Mouse (Mus musculus): ENCODE measurements around the gene Tgfb1. TPM values are rescaled to one million over a fixed set of nuclear protein-coding genes. Genes with fewer than 3 reads are reported as not detected.

The Tgfb1 gene
- total and polyA plus RNA-seq, 2 experiments, result 1.8 to 6.8 TPM

- Histone ChIP-seq H3K4me1 (ENCODE audit: control insufficient read depth, insufficient read depth, low read length) (peaks cover 1% of the 10 kb centered on the region; the same call in 1 of the 2 replicates), H3K36me3 (ENCODE audit: control insufficient read depth, insufficient read depth, low read length) (peaks cover 7% of the 10 kb centered on the region), H3K79me2 (ENCODE audit: control insufficient read depth, insufficient read depth, low read length) (no peaks in the 10 kb centered on the region), H3K9ac (ENCODE audit: low read depth, low read length) (no peak overlapping the region), H3K27me3 (ENCODE audit: control insufficient read depth, insufficient read depth, low read length) (peaks cover 4% of the 10 kb centered on the region; the same call in 1 of the 2 replicates), H3K27ac (replicated peaks; ENCODE audit: insufficient read depth, low read depth, low read length) (no peak overlapping the region), H3K4me3 (ENCODE audit: insufficient read depth, low read depth, low read length) (no peak overlapping the region)
- 75% methylated on average over 2 of the region's 2 CpGs for WGBS
- TF ChIP-seq POLR2A (IDR thresholded peaks at IDR 0.05; ENCODE audit: extremely low read depth, insufficient read depth, low read length) (no peak), CTCF (IDR thresholded peaks at IDR 0.05; ENCODE audit: low read depth, low read length) (no peak)
- DNase-seq (ENCODE audit: extremely low read depth, low read depth, low spot score), result no peak
Measured at GRCm38 (mm10) chr7:25671686-25672085, 15.1 kb upstream of the Tgfb1 start.

- Histone ChIP-seq H3K79me2 (ENCODE audit: control insufficient read depth, insufficient read depth, low read length) (no peaks in the 10 kb centered on the region), H3K4me1 (ENCODE audit: control insufficient read depth, insufficient read depth, low read length) (peaks cover 1% of the 10 kb centered on the region; the same call in 1 of the 2 replicates), H3K27me3 (ENCODE audit: control insufficient read depth, insufficient read depth, low read length) (peaks cover 4% of the 10 kb centered on the region; the same call in 1 of the 2 replicates), H3K27ac (replicated peaks; ENCODE audit: insufficient read depth, low read depth, low read length) (no peak overlapping the region), H3K4me3 (ENCODE audit: insufficient read depth, low read depth, low read length) (no peak overlapping the region), H3K9ac (ENCODE audit: low read depth, low read length) (no peak overlapping the region), H3K36me3 (ENCODE audit: control insufficient read depth, insufficient read depth, low read length) (peaks cover 2% of the 10 kb centered on the region; the same call in 1 of the 2 replicates)
- 56% methylated on average over 4 of the region's 4 CpGs for WGBS
- no peak for DNase-seq (ENCODE audit: extremely low read depth, low read depth, low spot score)
- TF ChIP-seq CTCF (IDR thresholded peaks at IDR 0.05; ENCODE audit: low read depth, low read length) (peak; percentile 37; the same call in 1 of the 2 replicates), POLR2A (IDR thresholded peaks at IDR 0.05; ENCODE audit: extremely low read depth, insufficient read depth, low read length) (no peak)
Measured at GRCm38 (mm10) chr7:25672442-25672841, 14.4 kb upstream of the Tgfb1 start.

- no peak overlapping the region for H3K9ac ChIP-seq (ENCODE audit: low read depth, low read length)
- H3K36me3 ChIP-seq (ENCODE audit: control insufficient read depth, insufficient read depth, low read length), result no peaks in the 10 kb centered on the region
- 27% methylated on average over 9 of the region's 9 CpGs for WGBS
- peaks cover 4% of the 10 kb centered on the region; the same call in 1 of the 2 replicates for H3K27me3 ChIP-seq (ENCODE audit: control insufficient read depth, insufficient read depth, low read length)
- peaks cover 1% of the 10 kb centered on the region; the same call in 1 of the 2 replicates for H3K4me1 ChIP-seq (ENCODE audit: control insufficient read depth, insufficient read depth, low read length)
- H3K27ac ChIP-seq (replicated peaks; ENCODE audit: insufficient read depth, low read depth, low read length), result no peak overlapping the region
- H3K79me2 ChIP-seq (ENCODE audit: control insufficient read depth, insufficient read depth, low read length), result no peaks in the 10 kb centered on the region
- no peak for TF ChIP-seq CTCF (IDR thresholded peaks at IDR 0.05; ENCODE audit: low read depth, low read length)
- no peak for TF ChIP-seq POLR2A (IDR thresholded peaks at IDR 0.05; ENCODE audit: extremely low read depth, insufficient read depth, low read length)
- DNase-seq (ENCODE audit: extremely low read depth, low read depth, low spot score), result no peak
- H3K4me3 ChIP-seq (ENCODE audit: insufficient read depth, low read depth, low read length), result no peak overlapping the region
Measured at GRCm38 (mm10) chr7:25674297-25674696, 12.5 kb upstream of the Tgfb1 start.

GRCm38 (mm10) chr7:25674719-25675300, 12.0 kb upstream of the Tgfb1 start, which contains the start of gene Tmem91:
Gene Tmem91, minus strand, starts transcription at chr7:25675166.
- DNase-seq (ENCODE audit: extremely low read depth, low read depth, low spot score), result no peak
- Histone ChIP-seq H3K79me2 (ENCODE audit: control insufficient read depth, insufficient read depth, low read length) (no peaks in the 10 kb centered on the region), H3K27me3 (ENCODE audit: control insufficient read depth, insufficient read depth, low read length) (peaks cover 4% of the 10 kb centered on the region; the same call in 1 of the 2 replicates), H3K27ac (replicated peaks; ENCODE audit: insufficient read depth, low read depth, low read length) (no peak within 1 kb of the TSS), H3K4me1 (ENCODE audit: control insufficient read depth, insufficient read depth, low read length) (peaks cover 1% of the 10 kb centered on the region; the same call in 1 of the 2 replicates), H3K4me3 (ENCODE audit: insufficient read depth, low read depth, low read length) (no peak within 1 kb of the TSS), H3K36me3 (ENCODE audit: control insufficient read depth, insufficient read depth, low read length) (no peaks in the 10 kb centered on the region), H3K9ac (ENCODE audit: low read depth, low read length) (no peak within 1 kb of the TSS)
- 4% methylated on average over 29 of the region's 29 CpGs for WGBS
- TF ChIP-seq CTCF (IDR thresholded peaks at IDR 0.05; ENCODE audit: low read depth, low read length), result no peak
- TF ChIP-seq POLR2A (IDR thresholded peaks at IDR 0.05; ENCODE audit: extremely low read depth, insufficient read depth, low read length), result no peak

GRCm38 (mm10) chr7:25675405-25675804, 11.4 kb upstream of the Tgfb1 start:
- no peak for DNase-seq (ENCODE audit: extremely low read depth, low read depth, low spot score)
- Histone ChIP-seq H3K27ac (replicated peaks; ENCODE audit: insufficient read depth, low read depth, low read length) (no peak overlapping the region), H3K79me2 (ENCODE audit: control insufficient read depth, insufficient read depth, low read length) (no peaks in the 10 kb centered on the region), H3K27me3 (ENCODE audit: control insufficient read depth, insufficient read depth, low read length) (peaks cover 4% of the 10 kb centered on the region; the same call in 1 of the 2 replicates), H3K36me3 (ENCODE audit: control insufficient read depth, insufficient read depth, low read length) (no peaks in the 10 kb centered on the region), H3K4me3 (ENCODE audit: insufficient read depth, low read depth, low read length) (no peak overlapping the region), H3K4me1 (ENCODE audit: control insufficient read depth, insufficient read depth, low read length) (peaks cover 4% of the 10 kb centered on the region), H3K9ac (ENCODE audit: low read depth, low read length) (no peak overlapping the region)
- no peak for TF ChIP-seq CTCF (IDR thresholded peaks at IDR 0.05; ENCODE audit: low read depth, low read length)
- WGBS, result 50% methylated on average over 6 of the region's 6 CpGs

Data from liver, adult 2 months (tissue).